Mouse (Mus musculus) kidney, adult 9 months (tissue): ENCODE data around the gene Mrfap1.

Experiments
- DNase-seq: peaks from one replicate; pipeline ENCODE4 v3.0.0; 2022

Mrfap1 gene

GRCm38 (mm10) chr5:36778901-36779300, 17.7 kb downstream of the Mrfap1 start:
- DNase-seq: no peak

DNA sequence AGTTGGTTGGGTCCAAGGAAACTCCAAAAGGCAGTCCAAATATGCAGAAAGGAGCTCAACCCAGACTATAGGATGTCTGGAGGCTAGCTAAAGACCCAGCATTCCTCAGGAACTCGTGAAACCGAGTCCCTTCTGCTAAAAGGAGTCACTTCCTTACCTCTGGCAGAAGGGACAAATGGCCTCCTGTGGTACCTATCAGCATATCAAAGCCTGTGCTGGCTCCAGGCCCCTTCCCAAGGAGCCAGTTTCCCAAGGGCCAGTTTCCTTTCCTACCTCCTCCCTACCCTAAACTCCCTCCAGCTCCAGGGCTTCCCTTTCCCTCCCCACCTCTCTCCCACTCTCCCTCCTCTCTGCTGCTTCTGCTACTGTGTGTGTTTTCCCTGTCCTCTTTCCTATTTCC, 19.4 kb downstream of the Mrfap1 start:
- DNase-seq: no peak

DNA sequence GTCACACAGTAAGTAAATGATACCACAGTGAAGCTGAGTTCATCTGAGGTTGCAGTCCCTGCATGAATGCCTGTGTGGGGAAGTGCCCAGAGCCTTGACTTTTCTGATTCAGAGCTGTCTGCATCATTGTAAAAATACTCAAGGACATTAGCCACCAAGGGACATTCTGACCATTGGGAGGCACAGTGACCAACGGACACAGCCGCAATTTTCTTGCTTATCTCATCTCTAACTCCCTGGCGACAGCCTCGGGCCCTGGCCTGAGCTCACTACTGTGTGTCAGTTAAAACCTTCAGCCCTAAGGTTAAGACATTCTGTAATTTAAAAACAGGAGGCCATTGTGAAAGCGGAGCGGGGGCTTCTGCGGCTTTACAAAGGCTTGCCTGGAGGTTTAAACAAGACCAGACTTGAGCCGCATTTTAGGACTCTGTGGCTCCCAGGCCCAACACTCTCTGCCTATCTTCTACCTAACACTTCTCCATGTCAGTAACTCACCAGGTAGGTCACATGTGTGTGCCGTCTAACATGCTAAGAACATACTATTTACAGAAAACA, 20.5 kb downstream of the Mrfap1 start:
- no peak for DNase-seq

- DNase-seq: no peak
Measured at GRCm38 (mm10) chr5:36775317-36775716, 21.3 kb downstream of the Mrfap1 start.

- no peak for DNase-seq
Measured at GRCm38 (mm10) chr5:36772586-36772985, 24.0 kb downstream of the Mrfap1 start.

DNA sequence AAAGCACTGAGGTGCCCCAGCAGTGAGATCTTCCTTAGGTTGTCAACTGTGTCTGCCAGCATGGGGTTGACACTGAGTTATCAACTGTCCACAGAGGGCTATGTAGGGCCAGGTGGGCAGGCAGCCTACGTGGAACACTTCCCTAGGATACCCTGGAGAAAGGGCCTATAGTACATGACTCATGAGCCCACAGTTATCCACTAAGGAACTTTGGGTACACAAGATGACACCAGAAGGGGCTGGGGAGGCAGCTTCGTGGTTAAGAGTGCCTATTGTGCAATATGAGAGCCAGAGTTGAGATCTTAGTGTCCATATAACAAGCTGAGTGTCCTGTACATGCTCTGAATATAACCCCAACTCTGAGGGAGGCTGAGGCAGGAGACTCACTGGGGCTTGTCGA, 27.0 kb downstream of the Mrfap1 start:
- no peak for DNase-seq

- no peak for DNase-seq
Measured at GRCm38 (mm10) chr5:36766958-36767703, 29.4 kb downstream of the Mrfap1 start.

DNA sequence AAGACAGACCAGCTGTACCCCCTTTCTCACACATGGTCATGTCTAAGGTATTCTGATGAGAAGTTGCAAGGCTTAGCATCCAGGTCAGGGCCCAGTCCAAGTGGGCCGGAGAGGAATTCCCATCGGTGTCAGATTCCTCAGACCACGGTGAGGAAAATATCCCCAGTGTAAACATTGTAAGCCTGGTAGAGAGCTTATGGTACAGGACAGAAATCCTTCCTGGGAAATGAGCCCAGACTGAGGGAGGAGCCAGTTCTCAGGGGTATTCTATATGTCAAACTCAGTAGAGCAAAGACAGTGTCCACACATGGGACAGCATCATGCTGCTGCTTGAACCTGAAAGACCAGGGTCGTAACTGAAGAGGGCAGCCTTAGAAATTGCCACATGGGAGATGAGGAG, 36.7 kb downstream of the Mrfap1 start:
- no peak for DNase-seq

GRCm38 (mm10) chr5:36757033-36757432, 39.5 kb downstream of the Mrfap1 start:
- DNase-seq: no peak

GRCm38 (mm10) chr5:36750119-36751078, 46.2 kb downstream of the Mrfap1 start:
- DNase-seq: no peak

DNA sequence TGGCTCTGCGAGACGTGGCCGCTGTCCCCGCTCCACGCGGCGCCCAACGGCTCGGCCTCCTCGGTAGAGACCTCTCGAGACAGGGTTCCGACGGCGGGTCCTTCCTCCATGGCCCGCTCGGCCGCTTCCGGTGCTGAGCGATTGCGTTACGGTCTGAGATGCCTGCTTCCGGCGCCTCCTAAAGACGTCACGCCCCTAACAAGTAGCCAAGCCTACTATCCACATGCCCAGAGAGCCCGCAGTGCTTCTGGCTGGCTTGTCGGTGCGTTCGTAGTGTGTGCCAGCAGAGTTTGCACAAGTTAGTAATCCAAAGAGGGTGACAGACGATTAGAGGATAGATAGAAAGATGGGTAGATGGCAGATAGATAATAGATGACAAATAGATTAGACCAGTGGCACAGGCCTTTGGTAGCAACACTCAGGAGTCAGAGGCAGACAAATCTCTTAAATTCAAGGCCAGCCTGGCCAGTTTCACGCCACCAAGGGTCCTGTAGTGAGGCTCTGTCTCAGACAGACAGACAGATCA, 48.0 kb downstream of the Mrfap1 start, which contains the start of gene Bloc1s4:
Bloc1s4 (minus strand) TSS at position 115 of the 526 bp plus-strand sequence.
- peak; percentile 95 for DNase-seq

DNA sequence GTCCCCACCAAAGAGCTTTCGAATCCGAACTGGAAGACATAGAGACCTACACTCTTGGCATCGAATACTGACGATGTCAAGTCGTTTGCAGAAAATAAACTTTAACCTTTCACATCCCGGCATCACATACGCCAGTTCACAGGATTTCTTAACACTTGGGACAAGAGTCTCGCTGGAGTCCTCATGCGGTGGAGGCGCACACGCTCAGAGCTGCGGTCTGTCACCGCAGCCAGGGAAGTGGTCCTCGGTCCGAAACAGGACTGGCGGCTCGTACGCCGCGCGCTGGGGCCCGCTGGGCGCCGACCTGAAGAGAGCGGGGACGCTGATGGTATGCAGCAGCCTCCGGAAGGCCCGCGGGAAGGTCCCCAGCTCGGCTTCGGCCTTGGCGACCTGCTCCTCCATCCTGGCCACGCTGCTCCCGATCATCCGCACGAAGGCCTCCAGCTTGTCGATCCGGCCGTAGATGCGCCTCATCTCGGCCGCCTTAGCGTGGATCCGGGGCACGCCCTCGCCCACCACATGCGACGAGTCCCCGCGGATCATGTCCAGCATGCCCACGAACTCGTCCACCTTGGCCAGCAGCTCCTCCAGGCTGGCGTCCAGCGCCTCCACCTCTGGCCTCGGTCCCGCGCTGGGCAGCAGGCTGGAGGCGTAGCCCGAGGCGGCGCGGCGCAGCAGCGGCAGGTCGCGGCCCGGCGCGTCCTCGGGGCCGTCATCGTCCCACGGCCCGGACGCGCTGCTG, 48.6 kb downstream of the Mrfap1 start:
- DNase-seq: no peak

- DNase-seq: no peak
Measured at GRCm38 (mm10) chr5:36747071-36747470, 49.5 kb downstream of the Mrfap1 start.
